Mouse (Mus musculus): ENCODE measurements around the gene Gphn. TPM values are rescaled to one million over a fixed set of nuclear protein-coding genes. Genes with fewer than 3 reads are reported as not detected.

Gphn gene
- total and polyA plus RNA-seq, 3 experiments, result 23.1 to 30.5 TPM; not detected in 1

DNA sequence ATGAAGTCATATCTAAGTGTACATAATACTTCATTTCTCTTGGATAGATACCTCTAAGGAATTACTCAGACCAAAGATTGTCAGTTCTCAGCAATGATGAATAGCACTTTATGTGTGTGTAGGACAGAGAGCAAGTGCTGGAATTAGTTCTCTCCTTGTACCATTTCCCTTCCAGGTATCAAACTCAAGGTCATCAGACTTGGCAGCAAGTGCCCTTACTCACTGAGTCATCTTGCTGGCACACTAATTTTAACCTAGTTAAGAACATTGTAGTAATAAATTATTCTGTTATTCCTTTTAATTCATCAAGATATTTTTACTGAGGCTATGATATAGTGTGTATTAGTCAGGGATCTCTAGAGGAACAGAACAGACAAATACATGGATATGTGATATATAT is 88.9 kb downstream of the Gphn start:
- TF ChIP-seq RCOR1 (IDR thresholded peaks at IDR 0.05; ENCODE audit: low read depth, low read length), result no peak
- no peak for TF ChIP-seq SMC3 (IDR thresholded peaks at IDR 0.05; ENCODE audit: low read depth, low read length)
- TF ChIP-seq ZKSCAN1 (IDR thresholded peaks at IDR 0.05; ENCODE audit: low read depth, low read length), result no peak
- TF ChIP-seq TAL1 (IDR thresholded peaks at IDR 0.05; ENCODE audit: low read length), result no peak
- no peak for TF ChIP-seq CHD1 (IDR thresholded peaks at IDR 0.05; ENCODE audit: low read depth, low read length)
- TF ChIP-seq SIN3A (IDR thresholded peaks at IDR 0.05; ENCODE audit: low read length), result no peak
- no peak for TF ChIP-seq EP300 (IDR thresholded peaks at IDR 0.05; ENCODE audit: low read depth in 1 of 2, low read length in 2 of 2)
- no peak for TF ChIP-seq USF2 (IDR thresholded peaks at IDR 0.05; ENCODE audit: borderline replicate concordance in 1 of 2, insufficient read depth in 1 of 2, low read depth in 1 of 2, low read length in 2 of 2)
- no peak for TF ChIP-seq POLR2AphosphoS5 (IDR thresholded peaks at IDR 0.05; ENCODE audit: borderline replicate concordance, low read depth, low read length)
- no peak for TF ChIP-seq MYC (IDR thresholded peaks at IDR 0.05; ENCODE audit: low read depth, low read length)
- no peak for TF ChIP-seq MAZ (IDR thresholded peaks at IDR 0.05; ENCODE audit: low read depth, low read length)
- H3K27me3 ChIP-seq (ENCODE audit: control insufficient read depth in 1 of 2, insufficient read depth in 2 of 2, low read length in 2 of 2), result no peaks in the 10 kb centered on the region
- no peak overlapping the region for H3K27ac ChIP-seq (ENCODE audit: control insufficient read depth, low read depth, low read length)
- peaks cover 0 to 2% of the 10 kb centered on the region in 2 experiments; a peak in 1 of 4 replicates for H3K36me3 ChIP-seq (ENCODE audit: control insufficient read depth in 1 of 2, insufficient read depth in 2 of 2, low read length in 2 of 2)
- no peaks in the 10 kb centered on the region for H3K9me3 ChIP-seq (replicated peaks; ENCODE audit: insufficient read depth, low read length)
- no peak overlapping the region for H3K9ac ChIP-seq (ENCODE audit: control insufficient read depth, low read depth, low read length, poor library complexity, severe bottlenecking)
- no peaks in the 10 kb centered on the region for H3K79me2 ChIP-seq (ENCODE audit: control insufficient read depth, insufficient read depth, low read length, poor library complexity)
- H3K4me3 ChIP-seq (ENCODE audit: control insufficient read depth in 1 of 2, insufficient read depth in 1 of 2, low read depth in 2 of 2, low read length in 2 of 2), result no peak overlapping the region
- no peak for DNase-seq (ENCODE audit: low read depth, low spot score)
- no peaks in the 10 kb centered on the region for H3K4me1 ChIP-seq (ENCODE audit: control insufficient read depth in 1 of 2, insufficient read depth in 2 of 2, low read length in 2 of 2)

GRCm38 (mm10) chr12:78327946-78328345 is 101.8 kb downstream of the Gphn start:
- Histone ChIP-seq H3K27ac (ENCODE audit: control insufficient read depth, low read depth, low read length) (no peak overlapping the region), H3K9ac (ENCODE audit: control insufficient read depth, low read depth, low read length, poor library complexity, severe bottlenecking) (no peak overlapping the region), H3K4me1 (ENCODE audit: control insufficient read depth in 1 of 2, insufficient read depth in 2 of 2, low read length in 2 of 2) (no peaks in the 10 kb centered on the region), H3K79me2 (ENCODE audit: control insufficient read depth, insufficient read depth, low read length, poor library complexity) (no peaks in the 10 kb centered on the region), H3K9me3 (replicated peaks; ENCODE audit: insufficient read depth, low read length) (no peaks in the 10 kb centered on the region), H3K4me3 (ENCODE audit: control insufficient read depth in 1 of 2, insufficient read depth in 1 of 2, low read depth in 2 of 2, low read length in 2 of 2) (no peak overlapping the region), H3K36me3 (ENCODE audit: control insufficient read depth in 1 of 2, insufficient read depth in 2 of 2, low read length in 2 of 2) (no peaks in the 10 kb centered on the region), H3K27me3 (ENCODE audit: control insufficient read depth in 1 of 2, insufficient read depth in 2 of 2, low read length in 2 of 2) (no peaks in the 10 kb centered on the region)
- TF ChIP-seq MAFK (IDR thresholded peaks at IDR 0.05; ENCODE audit: borderline replicate concordance, low read depth, low read length), result no peak
- TF ChIP-seq RCOR1 (IDR thresholded peaks at IDR 0.05; ENCODE audit: low read depth, low read length), result no peak
- no peak for TF ChIP-seq GABPA (IDR thresholded peaks at IDR 0.05; ENCODE audit: low read depth, low read length)
- no peak for TF ChIP-seq ELF1 (IDR thresholded peaks at IDR 0.05; ENCODE audit: low read depth, low read length)
- TF ChIP-seq ZKSCAN1 (IDR thresholded peaks at IDR 0.05; ENCODE audit: low read depth, low read length), result no peak
- TF ChIP-seq ZNF384 (IDR thresholded peaks at IDR 0.05; ENCODE audit: low read depth, low read length), result no peak
- no peak for TF ChIP-seq GATA1 (IDR thresholded peaks at IDR 0.05; ENCODE audit: low read depth, low read length)
- TF ChIP-seq KAT2A (conservative IDR thresholded peaks at IDR 0.05; ENCODE audit: low read depth, low read length), result no peak
- TF ChIP-seq MXI1 (IDR thresholded peaks at IDR 0.05; ENCODE audit: low read depth, low read length), result no peak
- no peak for TF ChIP-seq ZMIZ1 (IDR thresholded peaks at IDR 0.05; ENCODE audit: low read depth, low read length)
- no peak for TF ChIP-seq USF1 (IDR thresholded peaks at IDR 0.05; ENCODE audit: low read depth, low read length)
- TF ChIP-seq SMC3 (IDR thresholded peaks at IDR 0.05; ENCODE audit: low read depth, low read length), result no peak
- no peak for TF ChIP-seq HCFC1 (IDR thresholded peaks at IDR 0.05; ENCODE audit: low read depth, low read length)
- no peak for TF ChIP-seq ETS1 (IDR thresholded peaks at IDR 0.05; ENCODE audit: low read depth, low read length)
- TF ChIP-seq POLR2AphosphoS2 (IDR thresholded peaks at IDR 0.05; ENCODE audit: low read length), result no peak
- no peak for TF ChIP-seq MYC (IDR thresholded peaks at IDR 0.05; ENCODE audit: low read depth, low read length)
- TF ChIP-seq MEF2A (IDR thresholded peaks at IDR 0.05; ENCODE audit: extremely low read depth, insufficient replicate concordance, low read depth, low read length, poor library complexity, severe bottlenecking), result no peak
- TF ChIP-seq CHD1 (IDR thresholded peaks at IDR 0.05; ENCODE audit: low read depth, low read length), result no peak
- peak; percentile 28 for DNase-seq (ENCODE audit: low read depth, low spot score)

All from MEL (cell line).